Mouse (Mus musculus) ES-E14 (cell line): ENCODE measurements around the gene Slc25a15.

ENCODE experiments used
- CHD2 ChIP-seq: IDR thresholded peaks from 2 replicates; pipeline ENCODE4 v1.6.1; 2014; ENCODE audit warnings: mild to moderate bottlenecking, low read depth, low read length, inconsistent platforms
- HCFC1 ChIP-seq: IDR thresholded peaks from 2 replicates; pipeline ENCODE4 v1.6.1; 2012; ENCODE audit warnings: low read length, inconsistent platforms, borderline replicate concordance; ENCODE audit not compliant: insufficient read depth
- MAFK ChIP-seq: IDR thresholded peaks from 2 replicates; pipeline ENCODE4 v1.6.1; 2014; ENCODE audit warnings: mild to moderate bottlenecking, low read depth, low read length, inconsistent platforms; ENCODE audit not compliant: insufficient read depth
- ZC3H11A ChIP-seq: IDR thresholded peaks from 2 replicates; pipeline ENCODE4 v1.6.1; 2012; ENCODE audit warnings: low read depth, mild to moderate bottlenecking, inconsistent platforms, low read length, borderline replicate concordance
- ZNF384 ChIP-seq: IDR thresholded peaks from 2 replicates; pipeline ENCODE4 v1.6.1; 2012; ENCODE audit warnings: low read depth, low read length, inconsistent platforms

DNA sequence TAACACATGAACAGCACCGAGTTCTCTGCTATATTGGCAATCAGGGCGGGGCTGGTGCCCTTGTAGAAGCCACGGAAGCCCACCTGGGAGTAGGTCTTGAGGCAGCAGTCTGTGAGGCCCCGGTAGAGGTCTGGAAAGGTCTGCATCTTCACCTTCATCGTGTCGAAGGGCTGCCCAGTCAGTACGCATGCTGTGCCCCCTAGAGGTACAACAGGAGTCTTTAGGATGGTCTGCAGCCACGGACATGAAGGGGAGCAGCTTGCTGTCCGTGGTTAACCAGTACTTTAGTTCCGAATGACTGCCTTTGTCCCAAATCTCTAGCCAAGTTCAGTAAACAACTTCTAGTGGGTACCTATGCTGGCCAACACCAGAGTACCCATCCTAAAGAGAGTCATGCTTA, 8.5 kb downstream of the Slc25a15 start:
- TF ChIP-seq HCFC1 (no peak), CHD2 (no peak), ZC3H11A (no peak), ZNF384 (no peak), MAFK (no peak)
